Mouse (Mus musculus) liver, adult 2 months (tissue): ENCODE data around the gene Aass. TPM values are rescaled to one million over a fixed set of nuclear protein-coding genes. Genes with fewer than 3 reads are reported as not detected.

Source experiments
- DNase-seq: peaks from one replicate; pipeline ENCODE4 v3.0.0-alpha.2; 2011; ENCODE audit warnings: low read depth, low spot score; ENCODE audit errors: extremely low read depth
- H3K27ac ChIP-seq: fragments of 200-500 bp; replicated peaks from 2 replicates; pipeline ENCODE4 v1.5.1; 2012; ENCODE audit warnings: low read depth, mild to moderate bottlenecking, control low read depth, inconsistent platforms, low read length; ENCODE audit not compliant: insufficient read depth
- H3K27me3 ChIP-seq: fragments of 200-500 bp; 2 replicates; pipeline ENCODE4 v1.6.1; 2012; ENCODE audit warnings: mild to moderate bottlenecking, moderate library complexity, low read length, inconsistent platforms; ENCODE audit not compliant: control insufficient read depth, insufficient read depth
- H3K36me3 ChIP-seq: fragments of 200-500 bp; 2 replicates; pipeline ENCODE4 v1.6.1; 2012; ENCODE audit warnings: low read length, inconsistent platforms; ENCODE audit not compliant: control insufficient read depth, insufficient read depth
- H3K4me1 ChIP-seq: fragments of 200-500 bp; 2 replicates; pipeline ENCODE4 v1.6.1; 2011; ENCODE audit warnings: low read length; ENCODE audit not compliant: control insufficient read depth, insufficient read depth
- H3K4me3 ChIP-seq: fragments of 200-500 bp; 2 replicates; pipeline ENCODE4 v1.5.1; 2011; ENCODE audit warnings: low read depth, mild to moderate bottlenecking, control low read depth, low read length, moderate library complexity; ENCODE audit not compliant: insufficient read depth
- H3K79me2 ChIP-seq: fragments of 200-500 bp; 2 replicates; pipeline ENCODE4 v1.6.1; 2012; ENCODE audit warnings: inconsistent platforms, mild to moderate bottlenecking, low read length, moderate library complexity; ENCODE audit not compliant: control insufficient read depth, insufficient read depth
- H3K9ac ChIP-seq: fragments of 200-500 bp; 2 replicates; pipeline ENCODE4 v1.6.1; 2012; ENCODE audit warnings: low read depth, mild to moderate bottlenecking, control low read depth, inconsistent platforms, low read length
- CTCF ChIP-seq: fragments of 200-500 bp; IDR thresholded peaks from 2 replicates; pipeline ENCODE4 v1.5.1; 2011; ENCODE audit warnings: low read depth, low read length, control low read depth
- POLR2A ChIP-seq: fragments of 200-500 bp; IDR thresholded peaks from 2 replicates; pipeline ENCODE4 v1.6.1; 2011; ENCODE audit warnings: low read length, control low read depth; ENCODE audit not compliant: insufficient read depth; ENCODE audit errors: extremely low read depth
- WGBS: fragments of 180-500 bp; shearing (Covaris S2); methylation state at CpG from one replicate; pipeline ENCODE4 v1.1.7; 2018; 5-methylcytosine and 5-hydroxymethylcytosine counted together
- polyA plus RNA-seq: library from polyadenylated mRNA; depleted of rRNA; stranded (reverse); fragments of >200 nt; gene quantifications from 2 replicates; pipeline ENCODE4 v1.2.3, GENCODE M21; 2012; rRNA removed
- total RNA-seq: library from RNA; depleted of rRNA; stranded (reverse); fragments of >200 nt; gene quantifications from 2 replicates; pipeline ENCODE4 v1.2.3, GENCODE M21; 2014; rRNA removed

Gene Aass
- total and polyA plus RNA-seq, 2 experiments, result 66.8 to 328 TPM

DNA sequence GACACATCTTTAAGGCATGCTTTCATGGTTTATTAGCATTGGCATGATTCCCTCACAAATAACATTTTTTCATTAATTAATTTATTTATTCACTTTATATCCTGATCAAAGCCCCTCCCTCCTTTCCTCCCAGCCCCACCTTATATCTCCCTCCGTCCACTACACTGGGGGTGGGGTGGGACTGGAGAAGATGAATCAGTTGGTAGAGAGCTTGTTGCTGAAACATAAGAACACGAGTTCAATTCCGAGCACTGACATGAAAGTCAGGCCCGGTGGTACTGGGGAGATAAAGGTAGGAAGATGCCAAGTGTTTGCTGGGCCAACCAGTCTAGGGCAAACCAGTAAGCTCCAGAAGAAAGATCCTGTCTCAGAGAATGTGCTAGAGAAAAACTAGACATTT lies 84.0 kb downstream of the Aass start:
- WGBS, result 94% methylated on average over 4 of the region's 4 CpGs
- DNase-seq, result no peak

GRCm38 (mm10) chr6:23028251-23028650 lies 104.5 kb downstream of the Aass start:
- DNase-seq, result no peak
- WGBS, result 81% methylated on average over 1 of the region's 1 CpGs

More for the DNA sequence above, 84.0 kb downstream of the Aass start:
- no peak overlapping the region for H3K9ac ChIP-seq
- no peaks in the 10 kb centered on the region for H3K4me1 ChIP-seq
- H3K27ac ChIP-seq, result no peak overlapping the region
- no peak for TF ChIP-seq POLR2A
- TF ChIP-seq CTCF, result no peak
- no peak overlapping the region for H3K4me3 ChIP-seq
- no peaks in the 10 kb centered on the region for H3K27me3 ChIP-seq
- H3K36me3 ChIP-seq, result no peaks in the 10 kb centered on the region
- H3K79me2 ChIP-seq, result no peaks in the 10 kb centered on the region

More at GRCm38 (mm10) chr6:23028251-23028650, 104.5 kb downstream of the Aass start:
- Histone ChIP-seq H3K27me3 (no peaks in the 10 kb centered on the region), H3K4me1 (no peaks in the 10 kb centered on the region), H3K9ac (no peak overlapping the region), H3K79me2 (no peaks in the 10 kb centered on the region), H3K36me3 (no peaks in the 10 kb centered on the region), H3K4me3 (no peak overlapping the region), H3K27ac (no peak overlapping the region)
- TF ChIP-seq POLR2A (no peak), CTCF (no peak)

Other genes starting within 250 kb of the Aass start
- gene Fezf1, start 115.4 kb upstream of the Aass start, total RNA-seq, result not detected in 2 replicates
- gene Fezf1, start 115.4 kb upstream of the Aass start, polyA plus RNA-seq, result not detected in 2 replicates